Mouse (Mus musculus): ENCODE data around the gene Hist1h2ab. TPM values are rescaled to one million over a fixed set of nuclear protein-coding genes. Genes with fewer than 3 reads are reported as not detected.

Hist1h2ab gene
- 1,000 to 10,000 TPM; 1,294 to 1,569 TPM for total RNA-seq (2023)

GRCm38 (mm10) chr13:23750839-23751477, at the start of gene Hist1h2ab:
Gene Hist1h2ab (plus strand): TSS chr13:23751126.

GRCm38 (mm10) chr13:23710374-23711089, 40.4 kb upstream of the Hist1h2ab start, which contains the start of gene Hfe:
Gene Hfe (minus strand): TSS chr13:23710854.

GRCm38 (mm10) chr13:23738677-23739068, 12.3 kb upstream of the Hist1h2ab start, which contains the start of gene Hist1h1c:
Gene Hist1h1c (plus strand): TSS chr13:23738808.

GRCm38 (mm10) chr13:23745381-23746161, 5.4 kb upstream of the Hist1h2ab start, which contains the start of gene Hist1h3c:
Gene Hist1h3c (minus strand): TSS chr13:23745602.

GRCm38 (mm10) chr13:23746201-23747080, 4.5 kb upstream of the Hist1h2ab start, which contains the start of gene Hist1h2bb:
Gene Hist1h2bb (plus strand): TSS chr13:23746734.

GRCm38 (mm10) chr13:23752067-23752741, 1.3 kb downstream of the Hist1h2ab start, which contains the start of gene Hist1h3b:
Gene Hist1h3b (plus strand): TSS chr13:23752267.

GRCm38 (mm10) chr13:23756790-23757189, 5.9 kb downstream of the Hist1h2ab start, which contains the start of gene Hist1h4b:
Gene Hist1h4b (plus strand): TSS chr13:23757013.

GRCm38 (mm10) chr13:23760972-23761864, 10.3 kb downstream of the Hist1h2ab start, which contains the start of gene Hist1h4a:
Gene Hist1h4a (minus strand): TSS chr13:23761230.

GRCm38 (mm10) chr13:23761871-23762821, 11.2 kb downstream of the Hist1h2ab start, which contains the start of gene Hist1h3a:
Gene Hist1h3a (minus strand): TSS chr13:23762386.

GRCm38 (mm10) chr13:23763586-23764323, 12.8 kb downstream of the Hist1h2ab start, which contains the start of gene Hist1h1a:
Gene Hist1h1a (plus strand): TSS chr13:23763666.

GRCm38 (mm10) chr13:23769613-23770012, 18.7 kb downstream of the Hist1h2ab start, which contains the start of gene Trim38:
Gene Trim38 (plus strand): TSS chr13:23769913.

Other genes with a start within 250 kb of the Hist1h2ab start
- 1,000 to 10,000 TPM; 1,672 to 1,684 TPM for gene Hist1h4h, start 220.1 kb upstream of the Hist1h2ab start, total RNA-seq (2023)
- gene Hist1h2af, start 217.2 kb upstream of the Hist1h2ab start, total RNA-seq (2023) = 1,000 to 10,000 TPM; 1,080 to 1,089 TPM
- gene Hist1h3g, start 215.7 kb upstream of the Hist1h2ab start, total RNA-seq (2023) = 100 to 1,000 TPM; 354 to 358 TPM
- 100 to 1,000 TPM; 133 to 136 TPM for gene Hist1h2bh, start 207.7 kb upstream of the Hist1h2ab start, total RNA-seq (2023)
- gene Hist1h3f, start 207.1 kb upstream of the Hist1h2ab start, total RNA-seq (2023) = 100 to 1,000 TPM; 457 to 468 TPM
- 1,000 to 10,000 TPM; 2,366 to 2,514 TPM for gene Hist1h4f, start 199.5 kb upstream of the Hist1h2ab start, total RNA-seq (2023)
- gene Hist1h1d, start 197.9 kb upstream of the Hist1h2ab start, total RNA-seq (2023) = 100 to 1,000 TPM; 108 to 121 TPM
- 100 to 1,000 TPM; 839 to 947 TPM for gene Hist1h3e, start 188.8 kb upstream of the Hist1h2ab start, total RNA-seq (2023)
- gene Hist1h2ae, start 179.9 kb upstream of the Hist1h2ab start, total RNA-seq (2023) = 100 to 1,000 TPM; 191 to 199 TPM
- gene Hist1h2bg, start 179.7 kb upstream of the Hist1h2ab start, total RNA-seq (2023) = 1,000 to 10,000 TPM; 1,545 to 1,845 TPM
- 1,000 to 10,000 TPM; 1,042 to 1,254 TPM for gene Hist1h2bf, start 176.9 kb upstream of the Hist1h2ab start, total RNA-seq (2023)
- 100 to 1,000 TPM; 115 to 121 TPM for gene Hist1h2ad, start 176.7 kb upstream of the Hist1h2ab start, total RNA-seq (2023)
- gene Hist1h3d, start 175.4 kb upstream of the Hist1h2ab start, total RNA-seq (2023) = 100 to 1,000 TPM; 147 to 159 TPM
- gene Hist1h4d, start 169.5 kb upstream of the Hist1h2ab start, total RNA-seq (2023) = 100 to 1,000 TPM; 726 to 742 TPM
- gene Hist1h2be, start 130.0 kb upstream of the Hist1h2ab start, total RNA-seq (2023) = 100 to 1,000 TPM; 103 to 111 TPM
- gene Hist1h1e, start 128.6 kb upstream of the Hist1h2ab start, total RNA-seq (2023) = 100 to 1,000 TPM; 779 TPM
- gene Hist1h2ac, start 67.2 kb upstream of the Hist1h2ab start, total RNA-seq (2023) = 10 to 100 TPM; 48.0 to 51.5 TPM
- gene Hist1h2bc, start 66.9 kb upstream of the Hist1h2ab start, total RNA-seq (2023) = 100 to 1,000 TPM in 1 of 2 experiments, 10 to 100 TPM in 1; 97.4 to 109 TPM
- gene Hist1h1t, start 55.3 kb upstream of the Hist1h2ab start, total RNA-seq (2023) = 1 to 10 TPM in 1 of 2 experiments, under 1 TPM in 1; 0.86 to 1.1 TPM
- gene Hist1h4c, start 52.7 kb upstream of the Hist1h2ab start, total RNA-seq (2023) = 100 to 1,000 TPM; 391 to 419 TPM
- 1 to 10 TPM; 4.2 to 6.6 TPM for gene Hfe, start 40.3 kb upstream of the Hist1h2ab start, total RNA-seq (2023)
- 1,000 to 10,000 TPM; 1,619 to 1,663 TPM for gene Hist1h1c, start 12.3 kb upstream of the Hist1h2ab start, total RNA-seq (2023)
- gene Hist1h3c, start 5.5 kb upstream of the Hist1h2ab start, total RNA-seq (2023) = 100 to 1,000 TPM; 617 to 658 TPM
- 100 to 1,000 TPM; 868 to 875 TPM for gene Hist1h2bb, start 4.4 kb upstream of the Hist1h2ab start, total RNA-seq (2023)
- gene Hist1h3b, start 1.1 kb downstream of the Hist1h2ab start, total RNA-seq (2023) = 1,000 to 10,000 TPM; 1,352 to 1,548 TPM
- 100 to 1,000 TPM; 569 to 600 TPM for gene Hist1h4b, start 5.9 kb downstream of the Hist1h2ab start, total RNA-seq (2023)
- 100 to 1,000 TPM; 541 to 562 TPM for gene Hist1h4a, start 10.1 kb downstream of the Hist1h2ab start, total RNA-seq (2023)
- gene Hist1h3a, start 11.3 kb downstream of the Hist1h2ab start, total RNA-seq (2023) = 1,000 to 10,000 TPM in 1 of 2 experiments, 100 to 1,000 TPM in 1; 878 to 1,040 TPM
- 100 to 1,000 TPM; 455 to 460 TPM for gene Hist1h1a, start 12.5 kb downstream of the Hist1h2ab start, total RNA-seq (2023)
- not detected for gene Trim38, start 18.8 kb downstream of the Hist1h2ab start, total RNA-seq (2023)
- not detected for gene Slc17a2, start 55.9 kb downstream of the Hist1h2ab start, total RNA-seq (2023)
- gene Slc17a3, start 88.3 kb downstream of the Hist1h2ab start, total RNA-seq (2023) = not detected
- not detected for gene Slc17a1, start 116.6 kb downstream of the Hist1h2ab start, total RNA-seq (2023)
- not detected for gene Slc17a4, start 163.9 kb downstream of the Hist1h2ab start, total RNA-seq (2023)
- gene Hist1h2ba, start 183.0 kb downstream of the Hist1h2ab start, total RNA-seq (2023) = not detected
- gene Hist1h2aa, start 183.3 kb downstream of the Hist1h2ab start, total RNA-seq (2023) = not detected
- not detected for gene Scgn, start 240.1 kb downstream of the Hist1h2ab start, total RNA-seq (2023)

Measured in neutrophil, adult 59 days (primary cell).